Mouse (Mus musculus): Measurements from ENCODE around the gene Olfr1427. TPM values are rescaled to one million over a fixed set of nuclear protein-coding genes. Genes with fewer than 3 reads are reported as not detected.

Olfr1427 gene
- polyA plus RNA-seq (2015; fragmentation: Illumina TruSeq; extraction: RNeasy Lipid Tissue Mini Kit (QIAGEN cat#74804); ENCODE audit: insufficient read depth, low replicate concordance), result not detected

GRCm38 (mm10) chr19:12103234-12103633 lies at the start of gene Olfr1427:
TSS of gene Olfr1427 (minus strand) at chr19:12103334.

GRCm38 (mm10) chr19:12123103-12123502 lies 20.0 kb upstream of the Olfr1427 start, which contains the start of gene Olfr76:
TSS of gene Olfr76 (minus strand) at chr19:12123203.

GRCm38 (mm10) chr19:12115797-12116196 lies 12.7 kb upstream of the Olfr1427 start, which contains the start of gene Olfr1428:
TSS of gene Olfr1428 (minus strand) at chr19:12115897.

GRCm38 (mm10) chr19:12091913-12092312 lies 11.2 kb downstream of the Olfr1427 start, which contains the start of gene Olfr1426:
TSS of gene Olfr1426 (minus strand) at chr19:12092013.

GRCm38 (mm10) chr19:12077631-12078030 lies 25.5 kb downstream of the Olfr1427 start, which contains the start of gene Olfr1425:
TSS of gene Olfr1425 (minus strand) at chr19:12077731.

GRCm38 (mm10) chr19:12062582-12062981 lies 40.6 kb downstream of the Olfr1427 start, which contains the start of gene Olfr1424:
TSS of gene Olfr1424 (minus strand) at chr19:12062682.

Other genes with a start within 250 kb of the Olfr1427 start
- not detected for gene Olfr1418, start 242.3 kb downstream of the Olfr1427 start, polyA plus RNA-seq (2015; fragmentation: Illumina TruSeq; extraction: RNeasy Lipid Tissue Mini Kit (QIAGEN cat#74804); ENCODE audit: insufficient read depth, low replicate concordance)
- not detected for gene Olfr1419, start 228.2 kb downstream of the Olfr1427 start, polyA plus RNA-seq (2015; fragmentation: Illumina TruSeq; extraction: RNeasy Lipid Tissue Mini Kit (QIAGEN cat#74804); ENCODE audit: insufficient read depth, low replicate concordance)
- not detected for gene Olfr1420, start 216.8 kb downstream of the Olfr1427 start, polyA plus RNA-seq (2015; fragmentation: Illumina TruSeq; extraction: RNeasy Lipid Tissue Mini Kit (QIAGEN cat#74804); ENCODE audit: insufficient read depth, low replicate concordance)
- 38.9 TPM for gene Patl1, start 190.9 kb downstream of the Olfr1427 start, polyA plus RNA-seq (2015; fragmentation: Illumina TruSeq; extraction: RNeasy Lipid Tissue Mini Kit (QIAGEN cat#74804); ENCODE audit: insufficient read depth, low replicate concordance)
- 48.5 TPM for gene Osbp, start 137.4 kb downstream of the Olfr1427 start, polyA plus RNA-seq (2015; fragmentation: Illumina TruSeq; extraction: RNeasy Lipid Tissue Mini Kit (QIAGEN cat#74804); ENCODE audit: insufficient read depth, low replicate concordance)
- gene Olfr1423, start 62.0 kb downstream of the Olfr1427 start, polyA plus RNA-seq (2015; fragmentation: Illumina TruSeq; extraction: RNeasy Lipid Tissue Mini Kit (QIAGEN cat#74804); ENCODE audit: insufficient read depth, low replicate concordance), result not detected
- not detected for gene Olfr1424, start 40.7 kb downstream of the Olfr1427 start, polyA plus RNA-seq (2015; fragmentation: Illumina TruSeq; extraction: RNeasy Lipid Tissue Mini Kit (QIAGEN cat#74804); ENCODE audit: insufficient read depth, low replicate concordance)
- gene Olfr1425, start 25.6 kb downstream of the Olfr1427 start, polyA plus RNA-seq (2015; fragmentation: Illumina TruSeq; extraction: RNeasy Lipid Tissue Mini Kit (QIAGEN cat#74804); ENCODE audit: insufficient read depth, low replicate concordance), result not detected
- not detected for gene Olfr1426, start 11.3 kb downstream of the Olfr1427 start, polyA plus RNA-seq (2015; fragmentation: Illumina TruSeq; extraction: RNeasy Lipid Tissue Mini Kit (QIAGEN cat#74804); ENCODE audit: insufficient read depth, low replicate concordance)
- gene Olfr1428, start 12.6 kb upstream of the Olfr1427 start, polyA plus RNA-seq (2015; fragmentation: Illumina TruSeq; extraction: RNeasy Lipid Tissue Mini Kit (QIAGEN cat#74804); ENCODE audit: insufficient read depth, low replicate concordance), result not detected
- gene Olfr76, start 19.9 kb upstream of the Olfr1427 start, polyA plus RNA-seq (2015; fragmentation: Illumina TruSeq; extraction: RNeasy Lipid Tissue Mini Kit (QIAGEN cat#74804); ENCODE audit: insufficient read depth, low replicate concordance), result not detected
- not detected for gene Olfr1555-ps1, start 66.8 kb upstream of the Olfr1427 start, polyA plus RNA-seq (2015; fragmentation: Illumina TruSeq; extraction: RNeasy Lipid Tissue Mini Kit (QIAGEN cat#74804); ENCODE audit: insufficient read depth, low replicate concordance)
- gene Olfr1431, start 97.3 kb upstream of the Olfr1427 start, polyA plus RNA-seq (2015; fragmentation: Illumina TruSeq; extraction: RNeasy Lipid Tissue Mini Kit (QIAGEN cat#74804); ENCODE audit: insufficient read depth, low replicate concordance), result not detected
- not detected for gene Olfr1432, start 129.3 kb upstream of the Olfr1427 start, polyA plus RNA-seq (2015; fragmentation: Illumina TruSeq; extraction: RNeasy Lipid Tissue Mini Kit (QIAGEN cat#74804); ENCODE audit: insufficient read depth, low replicate concordance)
- gene Olfr262, start 138.3 kb upstream of the Olfr1427 start, polyA plus RNA-seq (2015; fragmentation: Illumina TruSeq; extraction: RNeasy Lipid Tissue Mini Kit (QIAGEN cat#74804); ENCODE audit: insufficient read depth, low replicate concordance), result not detected
- gene Olfr235, start 157.7 kb upstream of the Olfr1427 start, polyA plus RNA-seq (2015; fragmentation: Illumina TruSeq; extraction: RNeasy Lipid Tissue Mini Kit (QIAGEN cat#74804); ENCODE audit: insufficient read depth, low replicate concordance), result not detected
- gene Olfr1434, start 176.5 kb upstream of the Olfr1427 start, polyA plus RNA-seq (2015; fragmentation: Illumina TruSeq; extraction: RNeasy Lipid Tissue Mini Kit (QIAGEN cat#74804); ENCODE audit: insufficient read depth, low replicate concordance), result not detected
- gene Olfr1436, start 195.8 kb upstream of the Olfr1427 start, polyA plus RNA-seq (2015; fragmentation: Illumina TruSeq; extraction: RNeasy Lipid Tissue Mini Kit (QIAGEN cat#74804); ENCODE audit: insufficient read depth, low replicate concordance), result not detected
- not detected for gene Olfr1437, start 221.8 kb upstream of the Olfr1427 start, polyA plus RNA-seq (2015; fragmentation: Illumina TruSeq; extraction: RNeasy Lipid Tissue Mini Kit (QIAGEN cat#74804); ENCODE audit: insufficient read depth, low replicate concordance)
- not detected for gene Olfr1438-ps1, start 232.6 kb upstream of the Olfr1427 start, polyA plus RNA-seq (2015; fragmentation: Illumina TruSeq; extraction: RNeasy Lipid Tissue Mini Kit (QIAGEN cat#74804); ENCODE audit: insufficient read depth, low replicate concordance)

Measured in spleen, adult 10 weeks (tissue).